Mouse (Mus musculus) mouse embryonic stem cell (cell line): Measurements from ENCODE around the gene Cd96.

Experiments
- in situ Hi-C, 2 experiments: fragments of 300-500 bp; cut with MboI; formaldehyde crosslinking; loops; 1 replicate in 1 of 2; 3 replicates in 1 of 2; pipeline ENCODE4 v1.14.3; 2019 to 2020; ENCODE audit warnings: low sequenced_read_pairs in 2 of 2, low pct_unique_long_range_greater_than_20kb in 1 of 2, mixed read lengths in 1 of 2; ENCODE audit not compliant: unreplicated experiment in 1 of 2

The Cd96 gene

GRCm38 (mm10) chr16:46001550-46002166 is 118.4 kb downstream of the Cd96 start:
- in situ Hi-C loops = no loop called here

GRCm38 (mm10) chr16:46000976-46001375 is 119.1 kb downstream of the Cd96 start:
- in situ Hi-C loops = no loop called here

- in situ Hi-C loops = no loop called here
These were observed 120.5 kb downstream of the Cd96 start for GRCm38 (mm10) chr16:45999374-46000191.

GRCm38 (mm10) chr16:45998231-45998630 is 121.8 kb downstream of the Cd96 start:
- in situ Hi-C loops = no loop called here

- in situ Hi-C loops = no loop called here
These were observed 129.0 kb downstream of the Cd96 start for GRCm38 (mm10) chr16:45990901-45991676.

GRCm38 (mm10) chr16:45986236-45986635 is 133.8 kb downstream of the Cd96 start:
- in situ Hi-C loops = no loop called here
